Mouse (Mus musculus) CH12.LX (cell line): ENCODE results near the gene Zc3hc1. TPM values are rescaled to one million over a fixed set of nuclear protein-coding genes. Genes with fewer than 3 reads are reported as not detected.

Experiments used
- DNase-seq: peaks from one replicate; pipeline ENCODE4 v3.0.0-alpha.2; 2013; ENCODE audit errors: extremely low read depth
- H3K27ac ChIP-seq: 2 replicates; pipeline ENCODE4 v1.5.1; 2012; ENCODE audit warnings: low read depth, mild to moderate bottlenecking, control low read depth, moderate library complexity; ENCODE audit not compliant: insufficient read depth
- H3K27me3 ChIP-seq: replicated peaks from 2 replicates; pipeline ENCODE3; 2012; ENCODE audit warnings: inconsistent platforms
- H3K36me3 ChIP-seq, 2 experiments: replicated peaks in 1 of 2; 2 replicates each; pipeline versions ENCODE3 to v1.6.1; 2012; ENCODE audit warnings: inconsistent platforms in 1 of 2, low read length in 1 of 2, mild to moderate bottlenecking in 1 of 2, mixed read lengths in 1 of 2, moderate library complexity in 1 of 2; ENCODE audit not compliant: control insufficient read depth in 1 of 2, insufficient read depth in 1 of 2
- H3K4me1 ChIP-seq, 2 experiments: 2 replicates each; pipeline ENCODE4 v1.6.1; 2012; ENCODE audit warnings: inconsistent platforms in 1 of 2, moderate library complexity in 1 of 2; ENCODE audit not compliant: insufficient read depth in 2 of 2, control insufficient read depth in 1 of 2
- H3K4me2 ChIP-seq: 2 replicates; pipeline ENCODE4 v1.6.1; 2012; ENCODE audit warnings: low read depth, mild to moderate bottlenecking, control low read depth; ENCODE audit not compliant: poor library complexity, insufficient read depth, severe bottlenecking
- H3K4me3 ChIP-seq, 3 experiments: fragments of 150-350 bp in 1 of 3; sonication (generic) in 1 of 3; replicated peaks in 1 of 3; 2 replicates each; pipeline versions ENCODE3 to v1.5.1; 2011 to 2012; ENCODE audit warnings: low read depth in 2 of 3, low read length in 2 of 3, mild to moderate bottlenecking in 2 of 3, moderate library complexity in 2 of 3, control low read depth in 1 of 3, improper control_type of control experiment in 1 of 3, inconsistent platforms in 1 of 3, mixed read lengths in 1 of 3; ENCODE audit not compliant: poor library complexity in 1 of 3
- H3K79me2 ChIP-seq: replicated peaks from 2 replicates; pipeline ENCODE4 v1.6.1; 2012; ENCODE audit warnings: mild to moderate bottlenecking, moderate library complexity; ENCODE audit not compliant: control insufficient read depth, poor library complexity, insufficient read depth, severe bottlenecking; ENCODE audit errors: extremely low read depth
- H3K9ac ChIP-seq: 2 replicates; pipeline ENCODE4 v1.6.1; 2012; ENCODE audit warnings: low read depth, mild to moderate bottlenecking, control low read depth, moderate library complexity; ENCODE audit not compliant: insufficient read depth
- H3K9me3 ChIP-seq: replicated peaks from 2 replicates; pipeline ENCODE3; 2012; ENCODE audit warnings: low read length, inconsistent platforms, mixed read lengths
- CHD1 ChIP-seq: IDR thresholded peaks from 2 replicates; pipeline ENCODE4 v1.6.1; 2012; ENCODE audit warnings: low read depth, low read length, improper control_type of control experiment, inconsistent platforms
- CTCF ChIP-seq, 2 experiments: IDR thresholded peaks in 1 of 2; conservative IDR thresholded peaks in 1 of 2; 2 replicates each; pipeline ENCODE4 v1.5.1; 2011 to 2012; ENCODE audit warnings: low read depth in 2 of 2, low read length in 2 of 2, improper control_type of control experiment in 1 of 2, inconsistent platforms in 1 of 2, mild to moderate bottlenecking in 1 of 2, moderate library complexity in 1 of 2
- E2F4 ChIP-seq: IDR thresholded peaks from 2 replicates; pipeline ENCODE4 v1.6.1; 2011; ENCODE audit warnings: low read depth, low read length, improper control_type of control experiment; ENCODE audit not compliant: insufficient replicate concordance
- EP300 ChIP-seq: IDR thresholded peaks from 2 replicates; pipeline ENCODE4 v1.6.1; 2011; ENCODE audit warnings: low read length, improper control_type of control experiment
- GABPA ChIP-seq: IDR thresholded peaks from 2 replicates; pipeline ENCODE4 v1.6.1; 2012; ENCODE audit warnings: low read depth, low read length, improper control_type of control experiment, inconsistent platforms; ENCODE audit not compliant: insufficient replicate concordance
- JUN ChIP-seq: IDR thresholded peaks from 2 replicates; pipeline ENCODE4 v1.6.1; 2011; ENCODE audit warnings: low read depth, mild to moderate bottlenecking, low read length, improper control_type of control experiment, moderate library complexity; ENCODE audit not compliant: insufficient read depth
- JUND ChIP-seq: conservative IDR thresholded peaks from 2 replicates; pipeline ENCODE4 v1.6.1; 2011; ENCODE audit warnings: low read depth, low read length, improper control_type of control experiment
- MAFK ChIP-seq: IDR thresholded peaks from 2 replicates; pipeline ENCODE4 v1.6.1; 2011; ENCODE audit warnings: low read length, improper control_type of control experiment; ENCODE audit not compliant: insufficient replicate concordance
- MAX ChIP-seq: IDR thresholded peaks from 2 replicates; pipeline ENCODE4 v1.6.1; 2011; ENCODE audit warnings: low read length, improper control_type of control experiment
- MAZ ChIP-seq: IDR thresholded peaks from 2 replicates; pipeline ENCODE4 v1.6.1; 2012; ENCODE audit warnings: low read depth, mild to moderate bottlenecking, inconsistent platforms, low read length, improper control_type of control experiment, moderate library complexity
- MEF2A ChIP-seq: IDR thresholded peaks from 2 replicates; pipeline ENCODE4 v1.6.1; 2014; ENCODE audit warnings: low read depth, mild to moderate bottlenecking, inconsistent platforms, low read length, improper control_type of control experiment, borderline replicate concordance
- MYC ChIP-seq: IDR thresholded peaks from 2 replicates; pipeline ENCODE4 v1.6.1; 2011; ENCODE audit warnings: low read depth, mild to moderate bottlenecking, improper control_type of control experiment, low read length
- PAX5 ChIP-seq: IDR thresholded peaks from 2 replicates; pipeline ENCODE4 v1.6.1; 2012; ENCODE audit warnings: low read length, inconsistent platforms, mixed read lengths
- ZKSCAN1 ChIP-seq: IDR thresholded peaks from 2 replicates; pipeline ENCODE4 v1.6.1; 2012; ENCODE audit warnings: low read depth, inconsistent platforms, low read length, improper control_type of control experiment, borderline replicate concordance
- ZMIZ1 ChIP-seq: IDR thresholded peaks from 2 replicates; pipeline ENCODE4 v1.6.1; 2012; ENCODE audit warnings: low read depth, mild to moderate bottlenecking, inconsistent platforms, low read length, improper control_type of control experiment
- dilution Hi-C: fragments of 300-500 bp; cut with MboI; formaldehyde crosslinking; loops from 2 replicates; pipeline ENCODE4 v1.14.3; 2020; ENCODE audit warnings: low sequenced_read_pairs; ENCODE audit not compliant: extremely low pct_unique_long_range_greater_than_20kb, extremely low pct_ligation_motif_present
- in situ Hi-C: fragments of 300-500 bp; cut with MboI; formaldehyde crosslinking; loops from 3 replicates; pipeline ENCODE4 v1.14.3; 2019; ENCODE audit warnings: low sequenced_read_pairs, low pct_ligation_motif_present, low pct_unique_long_range_greater_than_20kb, mixed read lengths
- polyA plus RNA-seq: library from polyadenylated mRNA; unstranded; fragments of >175 nt; gene quantifications from 2 replicates; pipeline ENCODE4 v1.2.1, GENCODE M21; 2012; ENCODE audit warnings: low read depth; ENCODE audit not compliant: insufficient read length
- total RNA-seq, 2 experiments: library from RNA; depleted of rRNA; stranded (reverse); fragments of 300-350 nt in 1 of 2; fragments of >200 nt in 1 of 2; gene quantifications; 2 replicates each; pipeline ENCODE4 v1.2.3; 2012 to 2014

The Zc3hc1 gene
- total and polyA plus RNA-seq, 3 experiments, result 59.5 to 89.5 (median 80.2) TPM

- Histone ChIP-seq H3K36me3 (peaks cover 10 to 58% of the 10 kb centered on the region in 2 experiments), H3K27me3 (no peaks in the 10 kb centered on the region), H3K79me2 (no peaks in the 10 kb centered on the region), H3K4me1 (no peaks in the 10 kb centered on the region), H3K4me3 (no peak overlapping the region), H3K9me3 (no peaks in the 10 kb centered on the region), H3K27ac (no peak overlapping the region), H3K4me2 (no peak overlapping the region), H3K9ac (no peak overlapping the region)
- DNase-seq, result no peak
- in situ Hi-C loops (no loop called here), dilution Hi-C loops (no loop called here)
- TF ChIP-seq E2F4, result no peak
- no peak for TF ChIP-seq ZMIZ1
- TF ChIP-seq MYC, result no peak
These were observed 48.7 kb upstream of the Zc3hc1 start for GRCm38 (mm10) chr6:30439576-30439975.

GRCm38 (mm10) chr6:30437054-30437453 lies 46.2 kb upstream of the Zc3hc1 start:
- Histone ChIP-seq H3K9me3 (no peaks in the 10 kb centered on the region), H3K36me3 (peaks cover 8 to 35% of the 10 kb centered on the region in 2 experiments), H3K9ac (no peak overlapping the region), H3K4me1 (no peaks in the 10 kb centered on the region), H3K4me2 (no peak overlapping the region), H3K27ac (no peak overlapping the region), H3K4me3 (no peak overlapping the region), H3K79me2 (no peaks in the 10 kb centered on the region), H3K27me3 (no peaks in the 10 kb centered on the region)
- TF ChIP-seq PAX5 (no peak), MEF2A (no peak), ZKSCAN1 (no peak), GABPA (no peak), JUND (no peak), JUN (no peak), EP300 (no peak), MAFK (no peak), MAZ (no peak), CTCF (conservative IDR thresholded peaks at IDR 0.05 in 1 of 2, IDR thresholded peaks at IDR 0.05 in 1 of 2; ENCODE audit: low read depth in 2 of 2, low read length in 2 of 2) (no peak)
- dilution Hi-C loops (no loop called here), in situ Hi-C loops (no loop called here)
- no peak for DNase-seq

GRCm38 (mm10) chr6:30436476-30436875 lies 45.6 kb upstream of the Zc3hc1 start:
- Histone ChIP-seq H3K79me2 (no peaks in the 10 kb centered on the region), H3K4me2 (no peak overlapping the region), H3K27ac (no peak overlapping the region), H3K4me3 (no peak overlapping the region), H3K36me3 (peaks cover 4 to 30% of the 10 kb centered on the region in 2 experiments), H3K9me3 (no peaks in the 10 kb centered on the region), H3K4me1 (no peaks in the 10 kb centered on the region), H3K27me3 (no peaks in the 10 kb centered on the region), H3K9ac (no peak overlapping the region)
- no peak for DNase-seq
- dilution Hi-C loops (no loop called here), in situ Hi-C loops (no loop called here)
- TF ChIP-seq E2F4 (no peak), MAX (no peak), CHD1 (no peak)
